Mouse (Mus musculus): ENCODE measurements around the gene Fam240b.

DNA sequence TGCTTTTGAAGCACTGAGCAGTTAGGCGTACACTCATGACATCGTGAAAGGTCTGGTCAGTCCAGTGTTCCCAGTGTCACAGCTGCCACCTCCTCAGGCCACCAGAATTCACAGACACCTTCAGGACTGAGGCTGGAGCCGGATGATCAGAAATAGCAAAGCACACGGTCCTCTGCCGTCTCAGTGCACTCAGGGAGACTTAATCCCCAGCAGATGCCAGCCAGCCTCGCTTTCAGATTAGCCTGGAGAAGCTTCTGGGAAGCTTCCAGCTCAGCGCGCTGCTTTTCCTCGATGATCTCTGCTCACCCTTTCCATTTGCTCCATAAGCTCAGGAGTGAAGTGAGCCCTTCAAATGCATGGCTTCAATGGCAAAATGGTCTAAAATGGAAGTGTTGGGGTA is 32.4 kb downstream of the Fam240b start:
- TF ChIP-seq POLR2A (IDR thresholded peaks at IDR 0.05; ENCODE audit: control insufficient read depth, low read depth, low read length): no peak
- TF ChIP-seq CTCF (IDR thresholded peaks at IDR 0.05; ENCODE audit: control insufficient read depth, insufficient read depth, insufficient replicate concordance, low read depth, low read length): no peak

Measured in testis, adult 2 months (tissue).